Mouse (Mus musculus) ES-Bruce4 (cell line): ENCODE measurements around the gene Mrpl54. TPM values are rescaled to one million over a fixed set of nuclear protein-coding genes. Genes with fewer than 3 reads are reported as not detected.

Experiments used
- H3K27ac ChIP-seq: 2 replicates; pipeline ENCODE4 v1.5.1; 2012; ENCODE audit warnings: low read length, inconsistent platforms; ENCODE audit not compliant: insufficient read depth
- H3K27me3 ChIP-seq: 2 replicates; pipeline ENCODE4 v1.6.1; 2012; ENCODE audit warnings: mild to moderate bottlenecking, low read length, inconsistent platforms; ENCODE audit not compliant: control insufficient read depth, poor library complexity, insufficient read depth, severe bottlenecking
- H3K36me3 ChIP-seq: 2 replicates; pipeline ENCODE4 v1.6.1; 2012; ENCODE audit warnings: inconsistent platforms, mild to moderate bottlenecking, low read length, moderate library complexity; ENCODE audit not compliant: control insufficient read depth, poor library complexity, insufficient read depth, severe bottlenecking
- H3K4me1 ChIP-seq: one replicate; pipeline ENCODE4 v1.8.1; 2011; ENCODE audit warnings: low read length; ENCODE audit not compliant: control insufficient read depth, insufficient read depth
- H3K4me3 ChIP-seq: 2 replicates; pipeline ENCODE4 v1.5.1; 2011; ENCODE audit warnings: low read depth, mild to moderate bottlenecking, low read length
- H3K9ac ChIP-seq: 2 replicates; pipeline ENCODE4 v1.6.1; 2012; ENCODE audit warnings: low read depth, mild to moderate bottlenecking, inconsistent platforms; ENCODE audit not compliant: poor library complexity, severe bottlenecking
- H3K9me3 ChIP-seq: replicated peaks from 2 replicates; pipeline ENCODE4 v1.6.1; 2012; ENCODE audit warnings: mild to moderate bottlenecking, low read length, inconsistent platforms; ENCODE audit not compliant: control insufficient read depth, poor library complexity, insufficient read depth, severe bottlenecking
- CTCF ChIP-seq: IDR thresholded peaks from one replicate; pipeline ENCODE4 v1.8.1; 2011; ENCODE audit warnings: low read depth, low read length
- EP300 ChIP-seq: IDR thresholded peaks from 2 replicates; pipeline ENCODE4 v1.6.1; 2011; ENCODE audit warnings: low read depth, low read length; ENCODE audit not compliant: insufficient read depth
- POLR2A ChIP-seq: IDR thresholded peaks from one replicate; pipeline ENCODE4 v1.8.1; 2011; ENCODE audit warnings: low read length; ENCODE audit not compliant: insufficient read depth
- polyA plus RNA-seq: library from polyadenylated mRNA; stranded (reverse); fragments of >200 nt; gene quantifications from 2 replicates; pipeline ENCODE4 v1.2.4, GENCODE M21; 2011; ENCODE audit warnings: low read depth; ENCODE audit not compliant: missing spikeins, insufficient read depth, insufficient read length

The Mrpl54 gene
- polyA plus RNA-seq, 1 experiment = 52.2 TPM

GRCm38 (mm10) chr10:81292554-81293333 lies 26.0 kb upstream of the Mrpl54 start, which contains the start of gene Pip5k1c:
TSS of gene Pip5k1c (plus strand) at chr10:81292963.
- H3K27me3 ChIP-seq = no peaks in the 10 kb centered on the region
- peaks cover 2% of the 10 kb centered on the region for H3K4me1 ChIP-seq
- H3K36me3 ChIP-seq = no peaks in the 10 kb centered on the region
- no peak for TF ChIP-seq CTCF
- TF ChIP-seq EP300 = no peak
- no peak for TF ChIP-seq POLR2A
- H3K9ac ChIP-seq = peak within 1 kb of the TSS; percentile 81
- H3K4me3 ChIP-seq = peak within 1 kb of the TSS; percentile 84
- peak within 1 kb of the TSS; percentile 23; the same call in 1 of the 2 replicates for H3K27ac ChIP-seq
- H3K9me3 ChIP-seq = no peaks in the 10 kb centered on the region

- Histone ChIP-seq H3K36me3 (no peaks in the 10 kb centered on the region), H3K4me3 (peak within 1 kb of the TSS; percentile 51), H3K27ac (peak within 1 kb of the TSS; percentile 23; the same call in 1 of the 2 replicates), H3K9me3 (no peaks in the 10 kb centered on the region), H3K27me3 (no peaks in the 10 kb centered on the region), H3K9ac (peak within 1 kb of the TSS; percentile 13; the same call in 1 of the 2 replicates), H3K4me1 (peaks cover 5% of the 10 kb centered on the region)
- TF ChIP-seq CTCF (no peak), EP300 (no peak), POLR2A (no peak)
Measured at GRCm38 (mm10) chr10:81291511-81292104, 24.9 kb upstream of the Mrpl54 start, which contains the start of gene Tjp3. TSS of gene Tjp3 (minus strand) at chr10:81291581.

- H3K4me3 ChIP-seq = peak overlapping the region; percentile 51
- peaks cover 5% of the 10 kb centered on the region for H3K4me1 ChIP-seq
- H3K27me3 ChIP-seq = no peaks in the 10 kb centered on the region
- no peak overlapping the region for H3K27ac ChIP-seq
- no peaks in the 10 kb centered on the region for H3K9me3 ChIP-seq
- H3K36me3 ChIP-seq = no peaks in the 10 kb centered on the region
- TF ChIP-seq CTCF = no peak
- TF ChIP-seq POLR2A = no peak
- TF ChIP-seq EP300 = no peak
- peak overlapping the region; percentile 13; the same call in 1 of the 2 replicates for H3K9ac ChIP-seq
Measured at GRCm38 (mm10) chr10:81290698-81291460, 24.1 kb upstream of the Mrpl54 start.

DNA sequence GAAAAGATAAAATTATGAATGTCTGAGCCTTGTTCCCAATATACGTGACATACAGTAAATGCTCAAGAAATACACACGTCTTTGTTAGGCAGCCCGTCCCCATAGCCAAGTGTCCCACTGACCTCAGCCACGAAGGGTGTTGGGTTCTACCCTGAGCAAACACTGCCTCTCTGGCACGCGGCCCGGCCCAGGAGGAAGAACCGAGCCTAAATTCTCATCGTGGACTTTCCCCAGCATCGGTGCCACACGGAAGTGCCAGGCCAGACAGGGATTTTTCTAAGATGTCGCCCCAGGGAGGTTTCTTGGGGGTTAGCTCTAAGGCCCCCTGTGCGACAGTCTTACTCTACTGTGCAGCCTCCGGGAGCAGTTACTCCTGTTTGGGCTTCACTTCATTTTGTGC lies 23.1 kb upstream of the Mrpl54 start:
- no peak for TF ChIP-seq POLR2A
- no peak for TF ChIP-seq CTCF
- TF ChIP-seq EP300 = no peak
- no peaks in the 10 kb centered on the region for H3K36me3 ChIP-seq
- no peak overlapping the region for H3K27ac ChIP-seq
- no peaks in the 10 kb centered on the region for H3K27me3 ChIP-seq
- H3K4me3 ChIP-seq = no peak overlapping the region
- H3K9ac ChIP-seq = no peak overlapping the region
- peaks cover 5% of the 10 kb centered on the region for H3K4me1 ChIP-seq
- no peaks in the 10 kb centered on the region for H3K9me3 ChIP-seq

DNA sequence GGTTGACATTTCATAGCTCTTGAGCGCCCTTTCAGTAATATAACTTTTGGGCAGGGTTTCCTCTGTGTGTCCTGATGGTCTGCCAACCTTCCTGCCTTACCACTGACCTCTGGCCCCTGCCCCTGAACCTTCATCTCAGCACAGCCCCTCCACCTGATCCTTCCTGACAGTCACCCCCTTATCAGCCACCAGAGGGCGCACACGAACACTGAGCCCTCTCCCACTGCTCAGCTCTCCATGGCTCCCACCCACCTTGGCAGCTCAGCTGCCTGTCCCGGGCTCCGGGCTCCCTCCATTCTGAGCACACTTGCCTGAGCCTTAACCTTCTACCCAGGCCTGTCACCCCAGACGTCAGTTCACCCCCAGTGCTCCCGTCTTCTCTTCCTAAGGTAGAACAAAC lies 22.5 kb upstream of the Mrpl54 start:
- H3K9ac ChIP-seq = no peak overlapping the region
- H3K4me1 ChIP-seq = peaks cover 2% of the 10 kb centered on the region
- no peaks in the 10 kb centered on the region for H3K36me3 ChIP-seq
- no peak overlapping the region for H3K27ac ChIP-seq
- H3K9me3 ChIP-seq = no peaks in the 10 kb centered on the region
- TF ChIP-seq EP300 = no peak
- TF ChIP-seq POLR2A = no peak
- no peak for TF ChIP-seq CTCF
- no peaks in the 10 kb centered on the region for H3K27me3 ChIP-seq
- H3K4me3 ChIP-seq = no peak overlapping the region
